Mouse (Mus musculus) left cerebral cortex, postnatal 10 days (tissue): ENCODE measurements around the gene E2f1. TPM values are rescaled to one million over a fixed set of nuclear protein-coding genes. Genes with fewer than 3 reads are reported as not detected.

ENCODE experiments used
- DNase-seq, 2 experiments: peaks; one replicate each; pipeline ENCODE4 v3.0.0; 2021 to 2022; ENCODE audit warnings: low spot score in 2 of 2, mixed read lengths in 1 of 2; ENCODE audit errors: extremely low spot score in 1 of 2
- intact Hi-C: fragments of 180-260 bp; cut with DNase I; formaldehyde crosslinking; loops from one replicate; pipeline ENCODE4 v1.15.1; 2025
- total RNA-seq, 2 experiments: library from RNA; stranded (reverse); gene quantifications; 2 replicates each; pipeline ENCODE4 v1.2.3; 2021

E2f1 gene
- total RNA-seq, 2 experiments from 2014 or later: 12.2 to 12.6 TPM

DNA sequence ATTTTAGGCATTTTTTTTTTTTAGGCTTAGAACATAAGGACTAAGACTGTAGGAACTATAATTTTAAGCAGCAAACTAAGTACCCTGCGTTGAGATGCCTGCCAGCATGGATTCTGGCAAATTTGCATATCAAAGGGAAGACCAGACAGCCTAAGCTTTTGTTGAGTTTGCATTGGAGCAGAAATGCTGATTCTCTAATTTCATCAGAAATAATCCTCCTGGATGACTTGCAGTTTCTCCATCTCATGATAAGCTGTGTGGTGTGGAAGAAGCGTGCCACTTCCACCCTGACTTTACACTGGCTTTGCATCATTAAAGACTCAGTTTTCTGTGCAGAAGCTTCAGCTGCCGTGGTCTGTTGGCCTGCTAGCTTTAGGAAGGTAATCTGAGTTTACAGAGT is 36.8 kb downstream of the E2f1 start:
- intact Hi-C loops: no loop called here
- DNase-seq: no peak

DNA sequence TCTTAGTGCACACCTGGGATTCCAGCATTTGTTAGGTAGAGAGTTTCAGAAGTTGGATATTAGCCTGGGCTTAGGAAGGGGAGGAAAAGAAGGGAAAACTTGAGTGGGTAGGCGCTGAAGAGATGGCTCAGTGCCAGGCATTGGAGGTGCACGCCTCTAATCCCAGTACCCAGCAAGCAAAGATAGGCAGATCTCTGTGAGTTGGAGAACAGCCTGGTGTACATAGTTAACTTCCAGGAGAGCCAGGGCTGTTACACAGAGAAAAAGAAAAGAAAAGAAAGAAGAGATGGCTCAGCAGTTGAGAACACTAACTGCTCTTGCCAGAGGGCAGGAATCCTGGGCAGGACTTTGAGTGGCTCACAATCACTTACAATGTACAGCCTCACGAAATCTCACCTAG is 43.2 kb downstream of the E2f1 start:
- intact Hi-C loops: no loop called here
- DNase-seq: no peak

- intact Hi-C loops: no loop called here
Observed at GRCm38 (mm10) chr2:154525285-154525684, 44.4 kb downstream of the E2f1 start.

DNA sequence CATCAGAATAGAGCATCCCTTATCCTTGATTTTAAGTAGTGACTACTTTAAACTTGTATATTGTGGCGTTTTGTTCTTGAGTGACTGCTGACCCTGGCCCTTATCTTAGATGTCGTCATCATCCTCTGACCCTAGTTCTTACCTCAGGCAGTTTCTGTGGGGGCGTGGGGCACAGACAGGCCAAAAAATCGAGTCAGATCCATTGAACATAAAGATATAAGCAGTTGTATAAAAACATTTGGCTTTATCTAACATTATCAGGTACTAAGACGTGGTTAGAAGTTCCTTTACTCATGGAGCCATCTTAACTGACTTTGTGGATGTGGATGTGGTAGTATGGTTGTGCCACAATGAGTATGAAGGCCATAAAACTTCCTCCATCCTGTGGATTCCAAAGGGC is 47.4 kb downstream of the E2f1 start:
- intact Hi-C loops: no loop called here
- DNase-seq: no peak

More at GRCm38 (mm10) chr2:154525285-154525684, 44.4 kb downstream of the E2f1 start:
- peak in 1 of 2 experiments; percentile 58 for DNase-seq

DNA sequence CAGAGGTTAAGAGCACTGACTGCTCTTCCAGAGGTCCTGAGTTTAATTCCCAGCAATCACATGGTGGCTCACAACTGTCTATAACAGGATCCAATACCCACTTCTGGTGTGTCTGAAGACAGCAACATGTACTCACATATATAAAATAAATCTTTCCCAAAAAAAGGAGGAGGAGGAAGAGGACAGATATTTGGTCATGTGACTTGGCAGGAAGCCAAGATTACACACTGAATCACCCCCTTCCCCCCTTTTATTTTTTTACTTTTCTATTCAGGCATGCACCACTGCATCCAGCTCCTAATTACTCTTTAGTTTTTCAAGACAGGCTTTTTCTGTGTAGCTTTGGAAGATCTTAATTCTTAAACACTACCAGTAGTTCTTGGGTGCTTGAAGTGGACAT is 48.2 kb downstream of the E2f1 start:
- intact Hi-C loops: no loop called here
- no peak for DNase-seq

DNA sequence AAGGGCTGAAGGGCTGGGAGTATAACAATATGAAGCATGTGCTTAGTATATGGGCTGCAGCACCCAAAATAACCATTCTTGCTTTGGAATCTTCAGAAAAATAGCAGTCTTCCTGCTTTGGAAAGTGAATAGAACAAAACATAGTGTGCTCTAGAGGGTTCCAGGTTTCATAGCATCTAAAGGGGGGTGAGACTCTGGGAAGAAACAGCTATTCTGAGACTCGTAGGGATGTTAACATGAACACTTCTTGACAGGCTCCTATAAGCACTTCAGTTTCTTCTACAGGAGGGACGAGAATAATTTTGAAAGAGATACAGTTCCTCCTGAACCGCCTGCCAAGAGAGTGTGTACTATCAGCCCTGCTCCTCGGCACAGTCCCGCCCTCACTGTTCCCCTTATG is 52.3 kb downstream of the E2f1 start:
- intact Hi-C loops: no loop called here

GRCm38 (mm10) chr2:154516944-154517343 is 52.7 kb downstream of the E2f1 start:
- DNase-seq: no peak
- intact Hi-C loops: no loop called here

More for the DNA sequence above, 52.3 kb downstream of the E2f1 start:
- no peak for DNase-seq

DNA sequence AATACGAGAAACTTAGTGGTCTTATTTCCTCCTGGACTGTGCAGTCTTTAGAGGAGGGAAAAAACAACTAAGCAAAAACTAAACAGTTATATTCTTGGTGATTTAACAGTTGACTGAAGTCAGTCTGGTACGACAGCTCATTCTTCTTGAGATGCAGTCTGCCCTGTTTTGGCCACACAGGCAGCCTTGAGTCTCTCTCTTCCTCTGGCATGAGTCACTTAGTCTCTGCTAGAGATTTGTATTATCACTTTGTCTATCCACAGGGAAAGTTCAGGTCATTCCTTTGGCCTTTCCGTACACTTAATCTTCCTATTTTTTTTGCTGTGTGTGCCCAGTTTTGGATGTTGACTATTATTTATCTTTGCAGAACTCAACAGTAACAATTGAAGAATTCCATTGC is 59.6 kb downstream of the E2f1 start:
- DNase-seq: no peak
- intact Hi-C loops: no loop called here

Other genes with a start within 250 kb of the E2f1 start
- 10 to 100 TPM; 11.2 to 11.5 TPM for gene Cdk5rap1, start 196.9 kb downstream of the E2f1 start, total RNA-seq
- gene Snta1, start 161.8 kb downstream of the E2f1 start, total RNA-seq: 10 to 100 TPM; 25.9 to 29.9 TPM
- gene Cbfa2t2, start 133.4 kb downstream of the E2f1 start, total RNA-seq: 10 to 100 TPM; 41.7 to 52.1 TPM
- under 1 TPM in 1 of 2 experiments, not detected in 1; 0.71 TPM for gene 1700003F12Rik, start 22.8 kb downstream of the E2f1 start, total RNA-seq
- not detected for gene Actl10, start 18.1 kb downstream of the E2f1 start, total RNA-seq
- gene Necab3, start 11.0 kb downstream of the E2f1 start, total RNA-seq: 10 to 100 TPM; 59.5 to 63.2 TPM
- 10 to 100 TPM; 17.4 to 18.6 TPM for gene Pxmp4, start 33.8 kb upstream of the E2f1 start, total RNA-seq
- gene Zfp341, start 43.4 kb upstream of the E2f1 start, total RNA-seq: 10 to 100 TPM; 14.3 to 14.7 TPM
- gene 4930519P11Rik, start 43.5 kb upstream of the E2f1 start, total RNA-seq: not detected
- 100 to 1,000 TPM; 203 to 210 TPM for gene Chmp4b, start 81.8 kb upstream of the E2f1 start, total RNA-seq
- not detected for gene Gm14214, start 200.1 kb upstream of the E2f1 start, total RNA-seq
- 100 to 1,000 TPM in 1 of 2 experiments, 10 to 100 TPM in 1; 93.6 to 104 TPM for gene Raly, start 221.2 kb upstream of the E2f1 start, total RNA-seq
- gene a, start 221.5 kb upstream of the E2f1 start, total RNA-seq: under 1 TPM in 1 of 2 experiments, not detected in 1; 0.77 TPM